Mouse (Mus musculus) urinary bladder, postnatal 25 days (tissue): ENCODE data around the gene Cd34.
A peak's percentile ranks its signal among the peaks of the same experiment; 100 is the strongest.

ENCODE experiments used
- DNase-seq: peaks from one replicate; pipeline ENCODE4 v3.0.0; 2022; ENCODE audit warnings: low spot score

The Cd34 gene

GRCm38 (mm10) chr1:194938715-194939114, at the start of gene Cd34:
Gene Cd34, plus strand, starts transcription at chr1:194938819.
- DNase-seq, result peak; percentile 50

- no peak for DNase-seq
Observed at GRCm38 (mm10) chr1:194894513-194894912, 44.1 kb upstream of the Cd34 start.

- DNase-seq, result no peak
Observed at GRCm38 (mm10) chr1:194895287-194895686, 43.3 kb upstream of the Cd34 start.

- DNase-seq, result no peak
Observed at GRCm38 (mm10) chr1:194901075-194901474, 37.5 kb upstream of the Cd34 start.

GRCm38 (mm10) chr1:194901826-194902225, 36.8 kb upstream of the Cd34 start:
- DNase-seq, result no peak

- no peak for DNase-seq
Observed at GRCm38 (mm10) chr1:194908956-194909355, 29.7 kb upstream of the Cd34 start.

GRCm38 (mm10) chr1:194925753-194926350, 12.8 kb upstream of the Cd34 start:
- DNase-seq, result no peak

- DNase-seq, result no peak
Observed at GRCm38 (mm10) chr1:194927887-194928286, 10.7 kb upstream of the Cd34 start.

- DNase-seq, result no peak
Observed at GRCm38 (mm10) chr1:194929275-194929971, 9.2 kb upstream of the Cd34 start.

- peak; percentile 17 for DNase-seq
Observed at GRCm38 (mm10) chr1:194929972-194930355, 8.7 kb upstream of the Cd34 start.

GRCm38 (mm10) chr1:194930706-194931105, 7.9 kb upstream of the Cd34 start:
- no peak for DNase-seq

- no peak for DNase-seq
Observed at GRCm38 (mm10) chr1:194935351-194935750, 3.3 kb upstream of the Cd34 start.

GRCm38 (mm10) chr1:194941528-194941927, 2.9 kb downstream of the Cd34 start:
- DNase-seq, result no peak

- no peak for DNase-seq
Observed at GRCm38 (mm10) chr1:194942912-194943311, 4.3 kb downstream of the Cd34 start.

GRCm38 (mm10) chr1:194943485-194943884, 4.9 kb downstream of the Cd34 start:
- DNase-seq, result no peak

GRCm38 (mm10) chr1:194945382-194945781, 6.8 kb downstream of the Cd34 start:
- DNase-seq, result peak; percentile 21

- DNase-seq, result no peak
Observed at GRCm38 (mm10) chr1:194946467-194946866, 7.8 kb downstream of the Cd34 start.

- no peak for DNase-seq
Observed at GRCm38 (mm10) chr1:194950913-194951312, 12.3 kb downstream of the Cd34 start.

- no peak for DNase-seq
Observed at GRCm38 (mm10) chr1:194952891-194953290, 14.3 kb downstream of the Cd34 start.

GRCm38 (mm10) chr1:194954694-194955093, 16.1 kb downstream of the Cd34 start:
- no peak for DNase-seq

GRCm38 (mm10) chr1:194955749-194956148, 17.1 kb downstream of the Cd34 start:
- DNase-seq, result no peak

GRCm38 (mm10) chr1:194957021-194957420, 18.4 kb downstream of the Cd34 start:
- no peak for DNase-seq

GRCm38 (mm10) chr1:194962181-194962580, 23.6 kb downstream of the Cd34 start:
- peak; percentile 43 for DNase-seq

- no peak for DNase-seq
Observed at GRCm38 (mm10) chr1:194962712-194963111, 24.1 kb downstream of the Cd34 start.
